Mouse (Mus musculus): ENCODE data around the gene Sdr39u1. TPM values are rescaled to one million over a fixed set of nuclear protein-coding genes. Genes with fewer than 3 reads are reported as not detected.

Gene Sdr39u1
- 14.9 and 16.8 TPM in 2 replicates for polyA plus RNA-seq (2012; rRNA removed)

GRCm38 (mm10) chr14:55899701-55900413 is at the start of gene Sdr39u1:
Sdr39u1 (minus strand) TSS chr14:55900293.

GRCm38 (mm10) chr14:55944575-55944974 is 44.5 kb upstream of the Sdr39u1 start, which contains the start of gene Cma1:
Cma1 (minus strand) TSS chr14:55944675.

GRCm38 (mm10) chr14:55884713-55885113 is 15.4 kb downstream of the Sdr39u1 start, which contains the start of gene Khnyn:
Khnyn (plus strand) TSS chr14:55884947.

GRCm38 (mm10) chr14:55884166-55884565 is 15.9 kb downstream of the Sdr39u1 start, which contains the start of gene Cbln3:
Cbln3 (minus strand) TSS chr14:55884392.

GRCm38 (mm10) chr14:55853621-55854285 is 46.3 kb downstream of the Sdr39u1 start, which contains the start of gene Nynrin:
Nynrin (plus strand) TSS chr14:55854010.

Other genes starting within 250 kb of the Sdr39u1 start
- gene Mdp1, start 239.8 kb downstream of the Sdr39u1 start, polyA plus RNA-seq (2012; rRNA removed): 12.1 and 12.3 TPM in 2 replicates
- gene Gmpr2, start 228.4 kb downstream of the Sdr39u1 start, polyA plus RNA-seq (2012; rRNA removed): 13.9 and 15.5 TPM in 2 replicates
- 132 and 150 TPM in 2 replicates for gene Nedd8, start 228.2 kb downstream of the Sdr39u1 start, polyA plus RNA-seq (2012; rRNA removed)
- gene Tinf2, start 218.5 kb downstream of the Sdr39u1 start, polyA plus RNA-seq (2012; rRNA removed): 10.4 and 12.1 TPM in 2 replicates
- gene Tgm1, start 186.4 kb downstream of the Sdr39u1 start, polyA plus RNA-seq (2012; rRNA removed): 9.0 and 11.1 TPM in 2 replicates
- 22.7 and 23.3 TPM in 2 replicates for gene Rabggta, start 178.0 kb downstream of the Sdr39u1 start, polyA plus RNA-seq (2012; rRNA removed)
- 48.3 and 54.5 TPM in 2 replicates for gene Dhrs1, start 154.6 kb downstream of the Sdr39u1 start, polyA plus RNA-seq (2012; rRNA removed)
- 10.4 and 10.6 TPM in 2 replicates for gene Nop9, start 154.6 kb downstream of the Sdr39u1 start, polyA plus RNA-seq (2012; rRNA removed)
- gene Cideb, start 141.8 kb downstream of the Sdr39u1 start, polyA plus RNA-seq (2012; rRNA removed): 155 and 165 TPM in 2 replicates
- gene Ltb4r2, start 138.9 kb downstream of the Sdr39u1 start, polyA plus RNA-seq (2012; rRNA removed): 0.85 and 1.1 TPM in 2 replicates
- gene Ltb4r1, start 134.3 kb downstream of the Sdr39u1 start, polyA plus RNA-seq (2012; rRNA removed): 10.9 and 15.1 TPM in 2 replicates
- gene Adcy4, start 116.2 kb downstream of the Sdr39u1 start, polyA plus RNA-seq (2012; rRNA removed): 1.8 and 2.3 TPM in 2 replicates
- 8.7 and 9.9 TPM in 2 replicates for gene Ripk3, start 111.4 kb downstream of the Sdr39u1 start, polyA plus RNA-seq (2012; rRNA removed)
- 0.96 and 1.2 TPM in 2 replicates for gene Nfatc4, start 77.1 kb downstream of the Sdr39u1 start, polyA plus RNA-seq (2012; rRNA removed)
- gene Nynrin, start 46.3 kb downstream of the Sdr39u1 start, polyA plus RNA-seq (2012; rRNA removed): 1.2 and 1.3 TPM in 2 replicates
- 0.25 and 0.39 TPM in 2 replicates for gene Cbln3, start 15.9 kb downstream of the Sdr39u1 start, polyA plus RNA-seq (2012; rRNA removed)
- 12.7 and 14.5 TPM in 2 replicates for gene Khnyn, start 15.3 kb downstream of the Sdr39u1 start, polyA plus RNA-seq (2012; rRNA removed)
- 0.65 and 0.70 TPM in 2 replicates for gene Cma1, start 44.4 kb upstream of the Sdr39u1 start, polyA plus RNA-seq (2012; rRNA removed)
- not detected in 2 replicates for gene Cma2, start 50.7 kb upstream of the Sdr39u1 start, polyA plus RNA-seq (2012; rRNA removed)
- 0.02 and 0.08 TPM in 2 replicates for gene Mcpt1, start 117.7 kb upstream of the Sdr39u1 start, polyA plus RNA-seq (2012; rRNA removed)
- gene Mcpt9, start 130.2 kb upstream of the Sdr39u1 start, polyA plus RNA-seq (2012; rRNA removed): not detected in 2 replicates
- 0.16 and 0.21 TPM in 2 replicates for gene Mcpt2, start 141.7 kb upstream of the Sdr39u1 start, polyA plus RNA-seq (2012; rRNA removed)
- 0.03 and 0.10 TPM in 2 replicates for gene Mcpt4, start 162.0 kb upstream of the Sdr39u1 start, polyA plus RNA-seq (2012; rRNA removed)
- 1.8 and 2.4 TPM in 2 replicates for gene Mcpt8, start 185.0 kb upstream of the Sdr39u1 start, polyA plus RNA-seq (2012; rRNA removed)
- 47.4 and 61.1 TPM in 2 replicates for gene Ctsg, start 202.3 kb upstream of the Sdr39u1 start, polyA plus RNA-seq (2012; rRNA removed)
- gene Gzme, start 220.3 kb upstream of the Sdr39u1 start, polyA plus RNA-seq (2012; rRNA removed): not detected in 2 replicates
- gene Gzmd, start 232.3 kb upstream of the Sdr39u1 start, polyA plus RNA-seq (2012; rRNA removed): not detected in 2 replicates

Measured in liver, embryonic 18 days (tissue).